ENCODE assay signal across 11 mouse cellular contexts in genomic region chr10:61426251-61426757, GRCm38 (mm10). TPM values are rescaled to one million over a fixed set of nuclear protein-coding genes. Genes with fewer than 3 reads are reported as not detected.
DNase-seq lines count a peak whose midpoint lies in the region; ATAC-seq and TF ChIP-seq lines count a peak whose summit lies in the region.
"Had no signal": no experiment of that assay in that cellular context is flagged by ENCODE, and none has a peak within 500 bp of the region (broad histone marks: within the 10 kb centered on the region; RNA-seq: fewer than 3 reads in every experiment).

No protein-coding gene starts in this region.

- H3K27ac ChIP-seq in liver, adult 2 months (replicated peaks; ENCODE audit: insufficient read depth, low read depth, low read length) = peak overlapping the region; percentile 99
- peak overlapping the region in 1 of 2 experiments; percentile 41; a peak in 2 of 4 replicates for H3K27ac ChIP-seq in heart, embryonic 14.5 days (replicated peaks in 1 of 2; ENCODE audit: control insufficient read depth in 1 of 2, insufficient read depth in 1 of 2, low read depth in 2 of 2, low read length in 2 of 2)
- H3K27ac ChIP-seq in liver, embryonic 12.5 days = peak overlapping the region; percentile 28
- peak overlapping the region; percentile 25 for H3K27ac ChIP-seq in stomach, postnatal 0 days (replicated peaks)
- no peak overlapping the region for H3K27ac ChIP-seq in hindbrain, embryonic 11.5 days (ENCODE audit: low read depth, low read length)
- H3K27ac ChIP-seq in midbrain, postnatal 0 days (ENCODE audit: low read depth, low read length) = no peak overlapping the region
- H3K27ac ChIP-seq in hindbrain, postnatal 0 days = no peak overlapping the region
- H3K27ac ChIP-seq: limb, embryonic 15.5 days had no signal

- no peak for TF ChIP-seq POLR2A in liver, adult 2 months (IDR thresholded peaks at IDR 0.05; ENCODE audit: extremely low read depth, insufficient read depth, low read length)

- H3K4me3 ChIP-seq in liver, adult 2 months (ENCODE audit: insufficient read depth, low read depth, low read length) = no peak overlapping the region
- H3K4me3 ChIP-seq in heart, embryonic 14.5 days (ENCODE audit: control insufficient read depth in 1 of 2, insufficient read depth in 1 of 2, low read depth in 1 of 2, low read length in 2 of 2) = no peak overlapping the region
- no peak overlapping the region for H3K4me3 ChIP-seq in liver, embryonic 12.5 days
- no peak overlapping the region for H3K4me3 ChIP-seq in stomach, postnatal 0 days (ENCODE audit: low read depth, low read length)
- H3K4me3 ChIP-seq in hindbrain, embryonic 11.5 days (ENCODE audit: low read depth, low read length) = no peak overlapping the region
- H3K4me3 ChIP-seq in midbrain, postnatal 0 days (ENCODE audit: low read depth, low read length) = no peak overlapping the region
- no peak overlapping the region for H3K4me3 ChIP-seq in hindbrain, postnatal 0 days (ENCODE audit: low read length)
- H3K4me3 ChIP-seq: limb, embryonic 15.5 days had no signal

- 0 out of 2 replicates have a peak, but pooled peaks have one; percentile 18 for ATAC-seq in heart, embryonic 14.5 days (ENCODE audit: insufficient number of reproducible peaks, insufficient read depth, low FRiP score, low read depth)
- peak; percentile 39 for ATAC-seq in liver, embryonic 12.5 days
- no peak for ATAC-seq in stomach, postnatal 0 days (ENCODE audit: low FRiP score, low TSS enrichment)
- no peak for ATAC-seq in hindbrain, embryonic 11.5 days (ENCODE audit: low FRiP score)
- ATAC-seq in midbrain, postnatal 0 days (ENCODE audit: low FRiP score) = no peak
- ATAC-seq in hindbrain, postnatal 0 days = no peak
- ATAC-seq: forebrain, embryonic 16.5 days had no signal

- TF ChIP-seq EP300 in stomach, postnatal 0 days (optimal IDR thresholded peaks at IDR 0.05) = no peak

- peaks cover 7% of the 10 kb centered on the region; the same call in 1 of the 2 replicates for H3K36me3 ChIP-seq in liver, adult 2 months (ENCODE audit: control insufficient read depth, insufficient read depth, low read length)
- H3K36me3 ChIP-seq in heart, embryonic 14.5 days (ENCODE audit: control insufficient read depth, insufficient read depth, low read length) = peaks cover 23% of the 10 kb centered on the region
- peaks cover 24% of the 10 kb centered on the region for H3K36me3 ChIP-seq in liver, embryonic 12.5 days
- H3K36me3 ChIP-seq in stomach, postnatal 0 days (ENCODE audit: control insufficient read depth, insufficient read depth, low read length) = peaks cover 9% of the 10 kb centered on the region; the same call in 1 of the 2 replicates
- H3K36me3 ChIP-seq in hindbrain, embryonic 11.5 days (ENCODE audit: control insufficient read depth, insufficient read depth, low read length) = peaks cover 3% of the 10 kb centered on the region; the same call in 1 of the 2 replicates
- peaks cover 13% of the 10 kb centered on the region for H3K36me3 ChIP-seq in midbrain, postnatal 0 days (ENCODE audit: insufficient read depth, low read length)
- peaks cover 19% of the 10 kb centered on the region; the same call in 1 of the 2 replicates for H3K36me3 ChIP-seq in hindbrain, postnatal 0 days (ENCODE audit: insufficient read depth, low read length)

- peaks cover 46% of the 10 kb centered on the region for H3K4me1 ChIP-seq in liver, adult 2 months (ENCODE audit: control insufficient read depth, insufficient read depth, low read length)
- peaks cover 7 to 21% of the 10 kb centered on the region in 2 experiments for H3K4me1 ChIP-seq in heart, embryonic 14.5 days (ENCODE audit: control insufficient read depth in 2 of 2, insufficient read depth in 2 of 2, low read length in 2 of 2)
- peaks cover 22% of the 10 kb centered on the region for H3K4me1 ChIP-seq in liver, embryonic 12.5 days
- peaks cover 4% of the 10 kb centered on the region for H3K4me1 ChIP-seq in stomach, postnatal 0 days (replicated peaks; ENCODE audit: control insufficient read depth, insufficient read depth)
- peaks cover 3% of the 10 kb centered on the region; the same call in 1 of the 2 replicates for H3K4me1 ChIP-seq in hindbrain, embryonic 11.5 days (replicated peaks; ENCODE audit: control insufficient read depth, insufficient read depth, low read length)
- peaks cover 6% of the 10 kb centered on the region; the same call in 1 of the 2 replicates for H3K4me1 ChIP-seq in midbrain, postnatal 0 days (ENCODE audit: insufficient read depth, low read length)
- peaks cover 5% of the 10 kb centered on the region; the same call in 1 of the 2 replicates for H3K4me1 ChIP-seq in hindbrain, postnatal 0 days (ENCODE audit: insufficient read depth, low read length)

- H3K27me3 ChIP-seq in liver, adult 2 months (ENCODE audit: control insufficient read depth, insufficient read depth, low read length) = no peaks in the 10 kb centered on the region
- no peaks in the 10 kb centered on the region for H3K27me3 ChIP-seq in heart, embryonic 14.5 days (ENCODE audit: control insufficient read depth, insufficient read depth, low read length)
- peaks cover 10% of the 10 kb centered on the region for H3K27me3 ChIP-seq in liver, embryonic 12.5 days (replicated peaks)
- H3K27me3 ChIP-seq in stomach, postnatal 0 days (ENCODE audit: control insufficient read depth, insufficient read depth, low read length) = no peaks in the 10 kb centered on the region
- no peaks in the 10 kb centered on the region for H3K27me3 ChIP-seq in hindbrain, embryonic 11.5 days (ENCODE audit: control insufficient read depth, insufficient read depth, low read length)
- H3K27me3 ChIP-seq in midbrain, postnatal 0 days (ENCODE audit: insufficient read depth, low read length) = no peaks in the 10 kb centered on the region
- H3K27me3 ChIP-seq in hindbrain, postnatal 0 days (ENCODE audit: insufficient read depth, low read length) = no peaks in the 10 kb centered on the region
- H3K27me3 ChIP-seq: limb, embryonic 15.5 days had no signal

- no peaks in the 10 kb centered on the region for H3K79me2 ChIP-seq in liver, adult 2 months (ENCODE audit: control insufficient read depth, insufficient read depth, low read length)

- H3K4me2 ChIP-seq in heart, embryonic 14.5 days (ENCODE audit: low read length) = no peak overlapping the region
- H3K4me2 ChIP-seq in liver, embryonic 12.5 days = no peak overlapping the region
- no peak overlapping the region for H3K4me2 ChIP-seq in stomach, postnatal 0 days (replicated peaks; ENCODE audit: low read depth)
- H3K4me2 ChIP-seq in hindbrain, embryonic 11.5 days (replicated peaks; ENCODE audit: low read depth, low read length) = no peak overlapping the region
- H3K4me2 ChIP-seq in midbrain, postnatal 0 days (ENCODE audit: low read depth, low read length, poor library complexity, severe bottlenecking) = no peak overlapping the region
- no peak overlapping the region for H3K4me2 ChIP-seq in hindbrain, postnatal 0 days (ENCODE audit: low read depth, low read length)
- H3K4me2 ChIP-seq: limb, embryonic 15.5 days had no signal

- H3K9ac ChIP-seq in liver, adult 2 months (ENCODE audit: low read depth, low read length) = peak overlapping the region; percentile 57
- no peak overlapping the region for H3K9ac ChIP-seq in heart, embryonic 14.5 days (ENCODE audit: low read length)
- no peak overlapping the region for H3K9ac ChIP-seq in liver, embryonic 12.5 days
- no peak overlapping the region for H3K9ac ChIP-seq in stomach, postnatal 0 days (ENCODE audit: low read length)
- no peak overlapping the region for H3K9ac ChIP-seq in hindbrain, embryonic 11.5 days (ENCODE audit: low read depth, low read length)
- no peak overlapping the region for H3K9ac ChIP-seq in midbrain, postnatal 0 days (replicated peaks; ENCODE audit: low read length, poor library complexity, severe bottlenecking)
- no peak overlapping the region for H3K9ac ChIP-seq in hindbrain, postnatal 0 days (replicated peaks; ENCODE audit: low read length)
- H3K9ac ChIP-seq: limb, embryonic 15.5 days had no signal

- DNase-seq in liver, adult 2 months (ENCODE audit: extremely low read depth, low read depth, low spot score) = peak; percentile 98
- no peak for DNase-seq in liver
- no peak for DNase-seq in stomach, postnatal 0 days (ENCODE audit: low spot score)
- no peak for DNase-seq in hindbrain, embryonic 11.5 days (ENCODE audit: low spot score)
- no peak for DNase-seq in midbrain, postnatal 0 days (ENCODE audit: low spot score)
- no peak for DNase-seq in hindbrain, postnatal 0 days (ENCODE audit: low spot score)

- no peak for TF ChIP-seq CTCF in liver, adult 2 months (IDR thresholded peaks at IDR 0.05; ENCODE audit: low read depth, low read length)
- TF ChIP-seq CTCF in stomach, postnatal 0 days (IDR thresholded peaks at IDR 0.05; ENCODE audit: low read depth) = no peak
- TF ChIP-seq CTCF in midbrain, postnatal 0 days (IDR thresholded peaks at IDR 0.05) = no peak
- TF ChIP-seq CTCF in hindbrain, postnatal 0 days (IDR thresholded peaks at IDR 0.05; ENCODE audit: low read depth) = no peak

- 3% methylated on average over 2 of the region's 2 CpGs for WGBS in liver, adult 2 months
- 9% methylated on average over 2 of the region's 2 CpGs for WGBS in heart, embryonic 14.5 days
- 39% methylated on average over 2 of the region's 2 CpGs for WGBS in liver, embryonic 12.5 days (ENCODE audit: insufficient replicate concordance)
- WGBS in stomach, postnatal 0 days = 41% methylated on average over 2 of the region's 2 CpGs
- 62% methylated on average over 2 of the region's 2 CpGs for WGBS in hindbrain, embryonic 11.5 days
- 56% methylated on average over 2 of the region's 2 CpGs for WGBS in midbrain, postnatal 0 days
- WGBS in hindbrain, postnatal 0 days = 61% methylated on average over 2 of the region's 2 CpGs

- no peaks in the 10 kb centered on the region for H3K9me3 ChIP-seq in heart, embryonic 14.5 days (ENCODE audit: control insufficient read depth, low read length)
- no peaks in the 10 kb centered on the region for H3K9me3 ChIP-seq in liver, embryonic 12.5 days (replicated peaks)
- H3K9me3 ChIP-seq in stomach, postnatal 0 days (ENCODE audit: control insufficient read depth, low read length) = no peaks in the 10 kb centered on the region
- no peaks in the 10 kb centered on the region for H3K9me3 ChIP-seq in hindbrain, embryonic 11.5 days (ENCODE audit: control insufficient read depth, low read length)
- H3K9me3 ChIP-seq in midbrain, postnatal 0 days (ENCODE audit: low read length) = no peaks in the 10 kb centered on the region
- no peaks in the 10 kb centered on the region for H3K9me3 ChIP-seq in hindbrain, postnatal 0 days (ENCODE audit: low read length)
- H3K9me3 ChIP-seq: limb, embryonic 15.5 days had no signal

RNA-seq across cellular contexts. Expression of gene Nodal, which starts 8.5 kb away (rescaled TPM):
- total RNA-seq in liver, adult 2 months (2014; rRNA removed) = 0.18 and 0.27 TPM in 2 replicates
- polyA plus RNA-seq in liver, adult 2 months (2012; rRNA removed) = 0.06 and 0.17 TPM in 2 replicates
- polyA plus RNA-seq in heart, embryonic 14.5 days (2014; fragmentation: Nextera tagmentation; extraction: Ambion mirVana) = 0.12 and 0.15 TPM in 2 replicates
- polyA plus RNA-seq in liver, embryonic 12.5 days (2016; fragmentation: Nextera tagmentation; extraction: Ambion mirVana) = 0.31 and 0.37 TPM in 2 replicates
- 0.05 TPM in 1 of 2 replicates, not detected in the other for polyA plus RNA-seq in stomach, postnatal 0 days (2015; fragmentation: Nextera tagmentation; extraction: Ambion mirVana)
- 0.12 TPM in 1 of 2 replicates, not detected in the other for polyA plus RNA-seq in hindbrain, embryonic 11.5 days (2014; fragmentation: Nextera tagmentation; extraction: Ambion mirVana)
- total RNA-seq in midbrain, postnatal 0 days (2014; rRNA removed) = 0.38 and 0.47 TPM in 2 replicates
- polyA plus RNA-seq in midbrain, postnatal 0 days (2015; fragmentation: Nextera tagmentation; extraction: Ambion mirVana) = 0.26 and 0.37 TPM in 2 replicates
- 0.58 and 1.1 TPM in 2 replicates for total RNA-seq in hindbrain, postnatal 0 days (2014; rRNA removed)
- 0.33 and 0.43 TPM in 2 replicates for polyA plus RNA-seq in hindbrain, postnatal 0 days (2015; fragmentation: Nextera tagmentation; extraction: Ambion mirVana)
- total RNA-seq: MEL had no signal

RNA-seq across cellular contexts. Expression of gene Eif4ebp2, which starts 26.2 kb away (rescaled TPM):
- total RNA-seq in liver, adult 2 months (2014; rRNA removed) = 28.2 and 51.6 TPM in 2 replicates
- 117 and 136 TPM in 2 replicates for polyA plus RNA-seq in liver, adult 2 months (2012; rRNA removed)
- 36.6 and 36.9 TPM in 2 replicates for polyA plus RNA-seq in heart, embryonic 14.5 days (2014; fragmentation: Nextera tagmentation; extraction: Ambion mirVana)
- polyA plus RNA-seq in liver, embryonic 12.5 days (2016; fragmentation: Nextera tagmentation; extraction: Ambion mirVana) = 55.2 and 57.6 TPM in 2 replicates
- 41.5 and 47.7 TPM in 2 replicates for polyA plus RNA-seq in stomach, postnatal 0 days (2015; fragmentation: Nextera tagmentation; extraction: Ambion mirVana)
- polyA plus RNA-seq in hindbrain, embryonic 11.5 days (2014; fragmentation: Nextera tagmentation; extraction: Ambion mirVana) = 36.1 and 51.4 TPM in 2 replicates
- total RNA-seq in midbrain, postnatal 0 days (2014; rRNA removed) = 14.2 and 18.5 TPM in 2 replicates
- 24.9 and 27.0 TPM in 2 replicates for polyA plus RNA-seq in midbrain, postnatal 0 days (2015; fragmentation: Nextera tagmentation; extraction: Ambion mirVana)
- 16.1 and 16.2 TPM in 2 replicates for total RNA-seq in hindbrain, postnatal 0 days (2014; rRNA removed)
- 34.9 and 35.9 TPM in 2 replicates for polyA plus RNA-seq in hindbrain, postnatal 0 days (2015; fragmentation: Nextera tagmentation; extraction: Ambion mirVana)

RNA-seq across cellular contexts. Expression of gene Pald1, which starts 43.0 kb away (rescaled TPM):
- total RNA-seq in liver, adult 2 months (2014; rRNA removed) = 7.5 and 8.0 TPM in 2 replicates
- polyA plus RNA-seq in liver, adult 2 months (2012; rRNA removed) = 6.6 and 8.1 TPM in 2 replicates
- 19.5 and 21.7 TPM in 2 replicates for polyA plus RNA-seq in heart, embryonic 14.5 days (2014; fragmentation: Nextera tagmentation; extraction: Ambion mirVana)
- 12.1 and 12.4 TPM in 2 replicates for polyA plus RNA-seq in liver, embryonic 12.5 days (2016; fragmentation: Nextera tagmentation; extraction: Ambion mirVana)
- 5.6 and 5.7 TPM in 2 replicates for polyA plus RNA-seq in stomach, postnatal 0 days (2015; fragmentation: Nextera tagmentation; extraction: Ambion mirVana)
- 13.6 and 15.9 TPM in 2 replicates for polyA plus RNA-seq in hindbrain, embryonic 11.5 days (2014; fragmentation: Nextera tagmentation; extraction: Ambion mirVana)
- total RNA-seq in midbrain, postnatal 0 days (2014; rRNA removed) = 25.2 and 27.1 TPM in 2 replicates
- 16.0 and 16.8 TPM in 2 replicates for polyA plus RNA-seq in midbrain, postnatal 0 days (2015; fragmentation: Nextera tagmentation; extraction: Ambion mirVana)
- 34.3 and 36.0 TPM in 2 replicates for total RNA-seq in hindbrain, postnatal 0 days (2014; rRNA removed)
- polyA plus RNA-seq in hindbrain, postnatal 0 days (2015; fragmentation: Nextera tagmentation; extraction: Ambion mirVana) = 21.7 TPM in 2 replicates

RNA-seq across cellular contexts. Expression of gene Lrrc20, which starts 49.3 kb away (rescaled TPM):
- 2.3 and 2.4 TPM in 2 replicates for total RNA-seq in liver, adult 2 months (2014; rRNA removed)
- 4.8 and 5.4 TPM in 2 replicates for polyA plus RNA-seq in liver, adult 2 months (2012; rRNA removed)
- 10.5 and 13.3 TPM in 2 replicates for polyA plus RNA-seq in heart, embryonic 14.5 days (2014; fragmentation: Nextera tagmentation; extraction: Ambion mirVana)
- 9.1 and 10.2 TPM in 2 replicates for polyA plus RNA-seq in liver, embryonic 12.5 days (2016; fragmentation: Nextera tagmentation; extraction: Ambion mirVana)
- 6.7 and 7.3 TPM in 2 replicates for polyA plus RNA-seq in stomach, postnatal 0 days (2015; fragmentation: Nextera tagmentation; extraction: Ambion mirVana)
- 9.5 and 11.4 TPM in 2 replicates for polyA plus RNA-seq in hindbrain, embryonic 11.5 days (2014; fragmentation: Nextera tagmentation; extraction: Ambion mirVana)
- 11.2 and 15.5 TPM in 2 replicates for total RNA-seq in midbrain, postnatal 0 days (2014; rRNA removed)
- polyA plus RNA-seq in midbrain, postnatal 0 days (2015; fragmentation: Nextera tagmentation; extraction: Ambion mirVana) = 8.1 and 8.3 TPM in 2 replicates
- 13.5 and 19.6 TPM in 2 replicates for total RNA-seq in hindbrain, postnatal 0 days (2014; rRNA removed)
- polyA plus RNA-seq in hindbrain, postnatal 0 days (2015; fragmentation: Nextera tagmentation; extraction: Ambion mirVana) = 9.7 and 10.2 TPM in 2 replicates

Comparison
In these comparisons a context has a peak if more than half of its experiments do, and no peak if none do; other contexts are left out.
1. H3K27ac ChIP-seq: peak in liver, adult 2 months (single experiment), liver, embryonic 12.5 days (single experiment) and stomach, postnatal 0 days (single experiment); none in hindbrain, embryonic 11.5 days (single experiment), midbrain, postnatal 0 days (single experiment) and hindbrain, postnatal 0 days (single experiment).
2. ATAC-seq: peak in heart, embryonic 14.5 days (single experiment) and liver, embryonic 12.5 days (single experiment); none in stomach, postnatal 0 days (single experiment), hindbrain, embryonic 11.5 days (single experiment), midbrain, postnatal 0 days (single experiment) and hindbrain, postnatal 0 days (single experiment).